Mouse (Mus musculus): ENCODE measurements around the gene Adat2.

The Adat2 gene

DNA sequence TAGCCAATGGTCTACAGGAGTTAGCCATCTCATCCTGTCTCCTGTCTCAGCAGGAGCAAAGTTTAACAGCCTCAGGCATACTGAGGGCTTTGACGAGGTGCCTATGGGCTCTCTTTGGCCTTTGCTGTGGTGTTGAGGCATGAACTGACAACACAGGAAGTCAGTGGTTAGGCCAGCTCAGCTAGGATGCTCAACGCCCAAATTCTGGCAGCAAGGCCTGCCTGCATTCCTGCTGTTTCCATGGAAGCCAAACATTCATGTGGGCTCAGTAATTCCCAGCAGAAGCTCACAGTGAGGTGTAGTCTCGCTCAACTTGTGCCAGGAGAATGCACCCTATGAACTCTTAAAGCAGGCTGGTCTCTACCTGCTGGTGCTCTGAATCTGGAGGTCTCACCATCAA, 43.4 kb downstream of the Adat2 start:
- peak; percentile 9 for DNase-seq (ENCODE audit: low spot score)

DNA sequence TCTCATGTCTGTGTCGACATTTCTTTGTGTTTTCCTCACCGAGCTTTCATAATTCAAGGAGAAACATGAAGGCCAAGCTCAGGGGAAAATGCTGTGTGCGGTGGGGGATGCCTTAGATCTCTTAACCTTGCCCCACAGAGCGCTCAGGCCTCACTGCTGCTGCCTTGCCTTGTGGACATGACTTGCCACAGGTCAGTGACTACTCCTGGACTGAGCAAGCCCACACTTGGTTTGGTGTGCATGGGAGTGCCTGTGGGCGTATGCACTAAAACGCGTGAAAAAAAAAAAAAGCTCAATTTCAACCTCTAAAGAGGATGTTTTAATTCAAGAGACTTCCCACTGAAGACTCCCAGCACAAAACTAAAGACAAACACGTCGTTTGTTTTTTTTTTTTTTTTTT, 44.2 kb downstream of the Adat2 start:
- DNase-seq (ENCODE audit: low spot score), result no peak

DNA sequence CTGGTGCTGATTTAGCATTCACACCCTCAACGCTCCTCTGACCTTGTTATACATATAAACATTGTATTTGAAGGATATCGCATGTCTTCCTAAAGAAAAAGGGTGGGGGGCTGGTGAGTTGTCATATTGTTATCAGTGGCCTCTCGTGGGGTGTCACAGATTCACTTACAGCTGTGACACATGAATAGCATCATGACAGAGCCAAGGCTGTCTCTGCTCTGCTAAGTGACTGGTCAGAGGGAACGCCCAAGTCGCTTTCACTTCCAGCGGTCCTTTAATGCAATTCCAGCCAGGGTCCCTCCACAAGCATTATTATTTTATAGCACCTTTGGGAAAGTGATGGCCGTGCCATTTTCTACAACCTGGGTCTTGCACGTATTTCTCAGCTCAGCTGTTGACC, 44.8 kb downstream of the Adat2 start:
- no peak for DNase-seq (ENCODE audit: low spot score)

DNA sequence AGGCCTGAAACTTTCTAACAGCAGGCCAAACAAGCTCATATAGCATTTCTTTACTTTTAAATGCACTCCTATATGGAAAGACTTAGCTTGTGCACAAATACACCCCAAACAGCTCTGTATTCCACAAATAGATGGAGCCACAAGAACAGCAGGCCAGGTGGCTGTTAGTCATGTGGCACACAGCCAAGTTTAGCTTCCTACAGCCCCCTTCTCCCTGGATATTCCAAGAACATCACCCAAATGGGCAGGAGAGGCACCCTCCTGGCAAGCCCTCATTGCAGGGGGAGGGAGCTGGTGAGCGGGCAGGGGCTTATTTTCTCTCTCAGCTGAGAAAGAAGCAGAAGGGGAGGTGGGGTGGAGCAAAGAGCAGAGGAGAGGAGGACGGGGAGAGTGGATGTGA, 48.2 kb downstream of the Adat2 start:
- DNase-seq (ENCODE audit: low spot score), result no peak
